Mouse (Mus musculus) myocyte (in vitro differentiated cells): Measurements from ENCODE around the gene Parn. TPM values are rescaled to one million over a fixed set of nuclear protein-coding genes. Genes with fewer than 3 reads are reported as not detected.

Experiments used
- H3K27me3 ChIP-seq: one replicate; pipeline ENCODE4 v1.6.1; 2011; ENCODE audit not compliant: control insufficient read depth, insufficient read depth, insufficient read length
- H3K36me3 ChIP-seq: one replicate; pipeline ENCODE4 v1.6.1; 2011; ENCODE audit not compliant: control insufficient read depth, insufficient read depth
- H3K4me2 ChIP-seq: one replicate; pipeline ENCODE4 v1.6.1; 2011; ENCODE audit warnings: low read depth, control low read depth
- H3K4me3 ChIP-seq: one replicate; pipeline ENCODE4 v1.5.1; 2011; ENCODE audit warnings: mild to moderate bottlenecking, control low read depth, moderate library complexity
- H3K79me2 ChIP-seq: one replicate; pipeline ENCODE4 v1.6.1; 2011; ENCODE audit not compliant: control insufficient read depth, insufficient read depth
- H3ac ChIP-seq: one replicate; pipeline ENCODE4 v1.6.1; 2011; ENCODE audit not compliant: control insufficient read depth, insufficient read length
- CEBPB ChIP-seq: IDR thresholded peaks from 2 replicates; pipeline ENCODE4 v1.6.1; 2011; ENCODE audit warnings: mild to moderate bottlenecking, moderate library complexity; ENCODE audit not compliant: poor library complexity, insufficient read depth, severe bottlenecking
- E2F4 ChIP-seq: IDR thresholded peaks from one replicate; pipeline ENCODE4 v1.6.1; 2011; ENCODE audit warnings: mild to moderate bottlenecking, control low read depth, moderate library complexity; ENCODE audit not compliant: insufficient read depth
- MAX ChIP-seq: IDR thresholded peaks from one replicate; pipeline ENCODE4 v1.6.1; 2011; ENCODE audit warnings: low read depth, mild to moderate bottlenecking, control low read depth
- MYOD1 ChIP-seq, 3 experiments: IDR thresholded peaks; one replicate each; pipeline ENCODE4 v1.6.1; 2011; ENCODE audit warnings: control low read depth in 2 of 3, low read depth in 2 of 3, mild to moderate bottlenecking in 2 of 3, moderate library complexity in 1 of 3; ENCODE audit not compliant: insufficient read length in 2 of 3, control insufficient read depth in 1 of 3
- MYOG ChIP-seq, 3 experiments: IDR thresholded peaks; one replicate each; pipeline ENCODE4 v1.6.1; 2011; ENCODE audit warnings: control low read depth in 2 of 3, low read depth in 2 of 3, mild to moderate bottlenecking in 2 of 3; ENCODE audit not compliant: insufficient read length in 2 of 3, control insufficient read depth in 1 of 3, insufficient read depth in 1 of 3
- POLR2A ChIP-seq: IDR thresholded peaks from one replicate; pipeline ENCODE4 v1.6.1; 2011; ENCODE audit warnings: low read depth, mild to moderate bottlenecking, control low read depth, moderate library complexity; ENCODE audit not compliant: insufficient read length
- POLR2AphosphoS2 ChIP-seq: IDR thresholded peaks from one replicate; pipeline ENCODE4 v1.6.1; 2011; ENCODE audit warnings: low read depth, control low read depth; ENCODE audit not compliant: insufficient read length
- REST ChIP-seq: IDR thresholded peaks from one replicate; pipeline ENCODE4 v1.6.1; 2011; ENCODE audit warnings: mild to moderate bottlenecking, control low read depth, moderate library complexity; ENCODE audit not compliant: insufficient read depth, insufficient read length
- SRF ChIP-seq: IDR thresholded peaks from one replicate; pipeline ENCODE4 v1.6.1; 2011; ENCODE audit warnings: low read depth; ENCODE audit not compliant: control insufficient read depth, insufficient read length
- TCF12 ChIP-seq: IDR thresholded peaks from one replicate; pipeline ENCODE4 v1.6.1; 2011; ENCODE audit warnings: mild to moderate bottlenecking, control low read depth; ENCODE audit not compliant: poor library complexity, insufficient read depth, severe bottlenecking
- TCF3 ChIP-seq: IDR thresholded peaks from one replicate; pipeline ENCODE4 v1.6.1; 2011; ENCODE audit warnings: low read depth, control low read depth; ENCODE audit not compliant: insufficient read length
- USF1 ChIP-seq: IDR thresholded peaks from one replicate; pipeline ENCODE4 v1.6.1; 2011; ENCODE audit warnings: low read depth, mild to moderate bottlenecking, control low read depth, moderate library complexity
- polyA plus RNA-seq: library from polyadenylated mRNA; unstranded; fragments of >200 nt; fragmentation: generic; extraction: Trizol; gene quantifications from one replicate; pipeline ENCODE4 v1.2.1, GENCODE M21; 2012; ENCODE audit warnings: missing spikeins

Gene Parn
- polyA plus RNA-seq, 1 experiment: 14.5 TPM

GRCm38 (mm10) chr16:13521359-13521758 is 146.6 kb downstream of the Parn start:
- TF ChIP-seq MYOD1 (IDR thresholded peaks at IDR 0.05; ENCODE audit: control insufficient read depth in 1 of 3, insufficient read length in 2 of 3, low read depth in 2 of 3) (peak in 1 of 3 experiments; percentile 28), CEBPB (no peak)
- H3K36me3 ChIP-seq: no peaks in the 10 kb centered on the region

GRCm38 (mm10) chr16:13520301-13520700 is 147.7 kb downstream of the Parn start:
- no peaks in the 10 kb centered on the region for H3K36me3 ChIP-seq
- no peak overlapping the region for H3K4me2 ChIP-seq
- H3K79me2 ChIP-seq: no peaks in the 10 kb centered on the region
- no peak for TF ChIP-seq TCF12
- H3K27me3 ChIP-seq: no peaks in the 10 kb centered on the region
- H3K4me3 ChIP-seq: no peak overlapping the region
- H3ac ChIP-seq: no peak overlapping the region

More at GRCm38 (mm10) chr16:13521359-13521758, 146.6 kb downstream of the Parn start:
- Histone ChIP-seq H3K27me3 (no peaks in the 10 kb centered on the region), H3K4me2 (peak overlapping the region; percentile 44), H3ac (no peak overlapping the region), H3K79me2 (no peaks in the 10 kb centered on the region), H3K4me3 (no peak overlapping the region)

DNA sequence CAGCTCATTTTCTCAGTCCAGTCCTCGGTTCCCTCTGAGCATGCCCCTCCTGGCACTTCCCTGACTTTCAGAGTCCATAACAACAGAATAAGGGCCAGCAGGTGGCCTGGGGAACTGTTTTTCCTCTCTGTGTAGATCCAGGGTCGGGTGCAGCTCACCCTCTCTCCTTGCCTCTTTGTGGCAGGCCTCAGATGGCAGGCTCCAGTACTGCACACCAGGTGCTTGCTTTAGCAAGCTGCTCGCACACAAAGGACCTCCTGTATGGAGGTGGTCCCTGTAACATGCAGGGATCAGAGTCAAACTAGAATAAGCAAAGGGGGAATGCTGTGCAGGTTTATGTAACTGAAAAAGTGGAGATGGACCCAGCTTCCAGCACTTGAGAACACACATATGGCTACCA is 151.8 kb downstream of the Parn start:
- no peak overlapping the region for H3K4me3 ChIP-seq
- no peaks in the 10 kb centered on the region for H3K36me3 ChIP-seq
- no peak for TF ChIP-seq MAX
- no peak for TF ChIP-seq TCF3
- TF ChIP-seq POLR2AphosphoS2: no peak
- H3ac ChIP-seq: no peak overlapping the region
- no peaks in the 10 kb centered on the region for H3K79me2 ChIP-seq
- H3K27me3 ChIP-seq: no peaks in the 10 kb centered on the region
- H3K4me2 ChIP-seq: no peak overlapping the region

DNA sequence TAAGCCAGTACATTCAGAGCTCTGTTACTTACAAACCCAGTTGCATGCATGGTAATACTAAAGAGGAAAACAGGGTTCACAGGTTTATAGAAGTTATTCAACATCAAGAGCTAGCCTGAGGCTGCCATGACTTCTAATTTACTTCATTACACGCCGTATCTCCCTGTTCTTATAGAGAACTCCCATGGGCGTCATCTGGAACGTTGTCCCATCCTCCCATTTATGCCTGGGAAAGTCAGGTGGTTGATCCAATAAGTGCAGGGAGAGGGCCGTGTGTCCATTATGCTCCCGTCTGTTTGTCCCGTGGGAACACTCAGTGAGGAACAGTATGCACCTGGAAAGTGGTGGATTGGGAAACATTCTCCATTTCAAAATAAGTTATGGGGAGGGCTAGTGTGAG is 152.4 kb downstream of the Parn start:
- Histone ChIP-seq H3ac (no peak overlapping the region), H3K27me3 (no peaks in the 10 kb centered on the region), H3K79me2 (no peaks in the 10 kb centered on the region), H3K36me3 (no peaks in the 10 kb centered on the region), H3K4me3 (no peak overlapping the region), H3K4me2 (no peak overlapping the region)
- TF ChIP-seq SRF: no peak
- no peak for TF ChIP-seq TCF12
- no peak for TF ChIP-seq POLR2A
- TF ChIP-seq CEBPB: no peak
- TF ChIP-seq E2F4: no peak
- TF ChIP-seq USF1: no peak
- TF ChIP-seq MYOD1 (IDR thresholded peaks at IDR 0.05; ENCODE audit: control insufficient read depth in 1 of 3, insufficient read length in 2 of 3, low read depth in 2 of 3): no peak
- TF ChIP-seq MAX: no peak
- TF ChIP-seq TCF3: no peak
- TF ChIP-seq MYOG (IDR thresholded peaks at IDR 0.05; ENCODE audit: control insufficient read depth in 1 of 3, insufficient read depth in 1 of 3, insufficient read length in 2 of 3, low read depth in 2 of 3): no peak
- TF ChIP-seq REST: no peak
- no peak for TF ChIP-seq POLR2AphosphoS2

- H3ac ChIP-seq: no peak overlapping the region
- no peak for TF ChIP-seq MYOG (IDR thresholded peaks at IDR 0.05; ENCODE audit: control insufficient read depth in 1 of 3, insufficient read depth in 1 of 3, insufficient read length in 2 of 3, low read depth in 2 of 3)
- no peak for TF ChIP-seq USF1
- no peak for TF ChIP-seq REST
- TF ChIP-seq POLR2AphosphoS2: no peak
- TF ChIP-seq SRF: no peak
- TF ChIP-seq POLR2A: no peak
- no peak for TF ChIP-seq TCF12
- TF ChIP-seq E2F4: no peak
- TF ChIP-seq TCF3: no peak
- no peak for TF ChIP-seq MAX
- no peak for TF ChIP-seq MYOD1 (IDR thresholded peaks at IDR 0.05; ENCODE audit: control insufficient read depth in 1 of 3, insufficient read length in 2 of 3, low read depth in 2 of 3)
- TF ChIP-seq CEBPB: no peak
- no peaks in the 10 kb centered on the region for H3K27me3 ChIP-seq
- H3K4me3 ChIP-seq: no peak overlapping the region
- H3K79me2 ChIP-seq: no peaks in the 10 kb centered on the region
- peak overlapping the region; percentile 52 for H3K4me2 ChIP-seq
- no peaks in the 10 kb centered on the region for H3K36me3 ChIP-seq
Measured at GRCm38 (mm10) chr16:13505055-13505454, 162.9 kb downstream of the Parn start.

DNA sequence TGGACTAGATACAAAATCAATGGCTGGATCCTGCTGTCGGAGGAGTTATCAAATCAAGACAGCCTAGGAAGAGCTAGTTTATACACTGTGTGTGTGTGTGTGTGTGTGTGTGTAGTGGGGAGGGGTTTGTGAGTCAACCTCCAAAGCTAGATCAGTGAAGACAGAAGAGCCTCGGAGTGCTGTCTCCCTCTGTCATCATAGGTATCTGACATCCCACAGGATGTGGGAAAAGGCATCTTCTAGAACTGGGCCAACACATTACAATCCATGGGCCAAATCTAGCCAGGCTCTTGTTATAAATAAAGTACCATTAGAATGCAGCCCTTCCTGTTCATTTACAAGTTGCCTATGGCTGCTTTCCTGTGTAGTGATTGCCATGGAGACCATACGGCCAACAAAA is 163.5 kb downstream of the Parn start:
- H3K79me2 ChIP-seq: no peaks in the 10 kb centered on the region
- no peak overlapping the region for H3K4me3 ChIP-seq
- no peak for TF ChIP-seq MYOG (IDR thresholded peaks at IDR 0.05; ENCODE audit: control insufficient read depth in 1 of 3, insufficient read depth in 1 of 3, insufficient read length in 2 of 3, low read depth in 2 of 3)
- H3K36me3 ChIP-seq: no peaks in the 10 kb centered on the region
- H3K27me3 ChIP-seq: no peaks in the 10 kb centered on the region
- no peak overlapping the region for H3ac ChIP-seq
- H3K4me2 ChIP-seq: no peak overlapping the region
